Mouse (Mus musculus): Measurements from ENCODE around the gene Asb2. TPM values are rescaled to one million over a fixed set of nuclear protein-coding genes. Genes with fewer than 3 reads are reported as not detected.

Gene Asb2
- total and polyA plus RNA-seq, 3 experiments: 0.05 TPM; not detected in 2

GRCm38 (mm10) chr12:103273051-103273450 is 82.8 kb downstream of the Asb2 start:
- TF ChIP-seq GATA1 (IDR thresholded peaks at IDR 0.05; ENCODE audit: borderline replicate concordance, low read length): no peak
- no peak for TF ChIP-seq CTCF (IDR thresholded peaks at IDR 0.05; ENCODE audit: low read depth, low read length)
- no peak for TF ChIP-seq GATA2 (IDR thresholded peaks at IDR 0.05; ENCODE audit: borderline replicate concordance, low read depth, low read length)
- no peak for TF ChIP-seq TAL1 (conservative IDR thresholded peaks at IDR 0.05; ENCODE audit: low read depth, low read length)
- TF ChIP-seq POLR2AphosphoS5 (IDR thresholded peaks at IDR 0.05; ENCODE audit: insufficient replicate concordance, low read depth, low read length): no peak
- Histone ChIP-seq H3K27me3 (ENCODE audit: insufficient read depth, low read length) (no peaks in the 10 kb centered on the region), H3K4me1 (ENCODE audit: insufficient read depth, low read depth, low read length) (no peaks in the 10 kb centered on the region), H3K9me3 (replicated peaks) (peaks cover 70% of the 10 kb centered on the region), H3K36me3 (replicated peaks) (no peaks in the 10 kb centered on the region), H3K4me3 (ENCODE audit: low read depth, low read length) (no peak overlapping the region)
- no peak for DNase-seq (ENCODE audit: low spot score)
- no peak for ATAC-seq (ENCODE audit: extremely low read depth, insufficient number of reproducible peaks, low FRiP score, poor library complexity, severe bottlenecking)

GRCm38 (mm10) chr12:103272176-103272575 is 83.6 kb downstream of the Asb2 start:
- Histone ChIP-seq H3K36me3 (replicated peaks) (no peaks in the 10 kb centered on the region), H3K4me3 (ENCODE audit: low read depth, low read length) (no peak overlapping the region), H3K4me1 (ENCODE audit: insufficient read depth, low read depth, low read length) (no peaks in the 10 kb centered on the region), H3K9me3 (replicated peaks) (peaks cover 74% of the 10 kb centered on the region), H3K27me3 (ENCODE audit: insufficient read depth, low read length) (no peaks in the 10 kb centered on the region)
- ATAC-seq (ENCODE audit: extremely low read depth, insufficient number of reproducible peaks, low FRiP score, poor library complexity, severe bottlenecking): no peak
- DNase-seq (ENCODE audit: low spot score): no peak
- no peak for TF ChIP-seq CTCF (IDR thresholded peaks at IDR 0.05; ENCODE audit: low read depth, low read length)
- no peak for TF ChIP-seq GATA1 (IDR thresholded peaks at IDR 0.05; ENCODE audit: borderline replicate concordance, low read length)

Other genes starting within 250 kb of the Asb2 start
- gene Prima1, start 113.9 kb downstream of the Asb2 start, total RNA-seq (2014; fragmentation: Nextera tagmentation): not detected in 2 replicates
- not detected in 2 replicates for gene Prima1, start 113.9 kb downstream of the Asb2 start, total RNA-seq (2017)
- gene Prima1, start 113.9 kb downstream of the Asb2 start, polyA plus RNA-seq (2012): not detected in 2 replicates
- gene Fam181a, start 45.0 kb downstream of the Asb2 start, total RNA-seq (2014; fragmentation: Nextera tagmentation): not detected in 2 replicates
- gene Fam181a, start 45.0 kb downstream of the Asb2 start, total RNA-seq (2017): 0.38 TPM in 1 of 2 replicates, not detected in the other
- not detected in 2 replicates for gene Fam181a, start 45.0 kb downstream of the Asb2 start, polyA plus RNA-seq (2012)
- gene Otub2, start 32.7 kb upstream of the Asb2 start, total RNA-seq (2014; fragmentation: Nextera tagmentation): 18.9 and 25.2 TPM in 2 replicates
- gene Otub2, start 32.7 kb upstream of the Asb2 start, total RNA-seq (2017): 15.2 and 18.1 TPM in 2 replicates
- gene Otub2, start 32.7 kb upstream of the Asb2 start, polyA plus RNA-seq (2012): 4.6 and 5.2 TPM in 2 replicates
- gene 9330161L09Rik, start 51.8 kb upstream of the Asb2 start, total RNA-seq (2014; fragmentation: Nextera tagmentation): 6.9 and 8.1 TPM in 2 replicates
- gene 9330161L09Rik, start 51.8 kb upstream of the Asb2 start, total RNA-seq (2017): 2.1 and 2.8 TPM in 2 replicates
- gene 9330161L09Rik, start 51.8 kb upstream of the Asb2 start, polyA plus RNA-seq (2012): 0.05 TPM in 1 of 2 replicates, not detected in the other
- 243 and 249 TPM in 2 replicates for gene Ddx24, start 69.8 kb upstream of the Asb2 start, total RNA-seq (2014; fragmentation: Nextera tagmentation)
- gene Ddx24, start 69.8 kb upstream of the Asb2 start, total RNA-seq (2017): 227 and 244 TPM in 2 replicates
- 38.8 and 66.8 TPM in 2 replicates for gene Ddx24, start 69.8 kb upstream of the Asb2 start, polyA plus RNA-seq (2012)
- 151 and 164 TPM in 2 replicates for gene Ifi27, start 78.2 kb upstream of the Asb2 start, total RNA-seq (2014; fragmentation: Nextera tagmentation)
- 335 and 374 TPM in 2 replicates for gene Ifi27, start 78.2 kb upstream of the Asb2 start, total RNA-seq (2017)
- gene Ifi27, start 78.2 kb upstream of the Asb2 start, polyA plus RNA-seq (2012): 16.9 and 22.2 TPM in 2 replicates
- gene Ifi27l2a, start 87.7 kb upstream of the Asb2 start, total RNA-seq (2014; fragmentation: Nextera tagmentation): not detected in 2 replicates
- 9.6 and 10.9 TPM in 2 replicates for gene Ifi27l2a, start 87.7 kb upstream of the Asb2 start, total RNA-seq (2017)
- 0.97 and 1.2 TPM in 2 replicates for gene Ifi27l2a, start 87.7 kb upstream of the Asb2 start, polyA plus RNA-seq (2012)
- gene Ifi27l2b, start 101.2 kb upstream of the Asb2 start, total RNA-seq (2014; fragmentation: Nextera tagmentation): not detected in 2 replicates
- 0.49 TPM in 1 of 2 replicates, not detected in the other for gene Ifi27l2b, start 101.2 kb upstream of the Asb2 start, total RNA-seq (2017)
- not detected in 2 replicates for gene Ifi27l2b, start 101.2 kb upstream of the Asb2 start, polyA plus RNA-seq (2012)
- not detected in 2 replicates for gene Ppp4r4, start 176.3 kb upstream of the Asb2 start, total RNA-seq (2014; fragmentation: Nextera tagmentation)
- gene Ppp4r4, start 176.3 kb upstream of the Asb2 start, total RNA-seq (2017): 0.05 TPM in 1 of 2 replicates, not detected in the other
- not detected in 2 replicates for gene Ppp4r4, start 176.3 kb upstream of the Asb2 start, polyA plus RNA-seq (2012)

Measured in G1E (cell line).